Mouse (Mus musculus): Measurements from ENCODE around the gene Fbxl15. TPM values are rescaled to one million over a fixed set of nuclear protein-coding genes. Genes with fewer than 3 reads are reported as not detected.

Gene Fbxl15
- polyA plus RNA-seq, 1 experiment = 42.8 TPM

GRCm38 (mm10) chr19:46300294-46301045, 27.5 kb upstream of the Fbxl15 start:
- Histone ChIP-seq H3K27ac (ENCODE audit: insufficient read depth, low read length) (no peak overlapping the region), H3K4me3 (ENCODE audit: insufficient read depth, low read length) (no peak overlapping the region), H3K4me1 (ENCODE audit: control insufficient read depth, insufficient read depth, low read length) (no peaks in the 10 kb centered on the region)
- TF ChIP-seq POLR2A (IDR thresholded peaks at IDR 0.05; ENCODE audit: extremely low read depth, insufficient read depth, low read length) = no peak
- no peak for TF ChIP-seq CTCF (IDR thresholded peaks at IDR 0.05; ENCODE audit: extremely low read depth, insufficient read depth, low read length)

GRCm38 (mm10) chr19:46302551-46302950, 25.4 kb upstream of the Fbxl15 start:
- TF ChIP-seq POLR2A (IDR thresholded peaks at IDR 0.05; ENCODE audit: extremely low read depth, insufficient read depth, low read length) (no peak), CTCF (IDR thresholded peaks at IDR 0.05; ENCODE audit: extremely low read depth, insufficient read depth, low read length) (no peak)
- Histone ChIP-seq H3K27ac (ENCODE audit: insufficient read depth, low read length) (no peak overlapping the region), H3K4me1 (ENCODE audit: control insufficient read depth, insufficient read depth, low read length) (no peaks in the 10 kb centered on the region), H3K4me3 (ENCODE audit: insufficient read depth, low read length) (no peak overlapping the region)

DNA sequence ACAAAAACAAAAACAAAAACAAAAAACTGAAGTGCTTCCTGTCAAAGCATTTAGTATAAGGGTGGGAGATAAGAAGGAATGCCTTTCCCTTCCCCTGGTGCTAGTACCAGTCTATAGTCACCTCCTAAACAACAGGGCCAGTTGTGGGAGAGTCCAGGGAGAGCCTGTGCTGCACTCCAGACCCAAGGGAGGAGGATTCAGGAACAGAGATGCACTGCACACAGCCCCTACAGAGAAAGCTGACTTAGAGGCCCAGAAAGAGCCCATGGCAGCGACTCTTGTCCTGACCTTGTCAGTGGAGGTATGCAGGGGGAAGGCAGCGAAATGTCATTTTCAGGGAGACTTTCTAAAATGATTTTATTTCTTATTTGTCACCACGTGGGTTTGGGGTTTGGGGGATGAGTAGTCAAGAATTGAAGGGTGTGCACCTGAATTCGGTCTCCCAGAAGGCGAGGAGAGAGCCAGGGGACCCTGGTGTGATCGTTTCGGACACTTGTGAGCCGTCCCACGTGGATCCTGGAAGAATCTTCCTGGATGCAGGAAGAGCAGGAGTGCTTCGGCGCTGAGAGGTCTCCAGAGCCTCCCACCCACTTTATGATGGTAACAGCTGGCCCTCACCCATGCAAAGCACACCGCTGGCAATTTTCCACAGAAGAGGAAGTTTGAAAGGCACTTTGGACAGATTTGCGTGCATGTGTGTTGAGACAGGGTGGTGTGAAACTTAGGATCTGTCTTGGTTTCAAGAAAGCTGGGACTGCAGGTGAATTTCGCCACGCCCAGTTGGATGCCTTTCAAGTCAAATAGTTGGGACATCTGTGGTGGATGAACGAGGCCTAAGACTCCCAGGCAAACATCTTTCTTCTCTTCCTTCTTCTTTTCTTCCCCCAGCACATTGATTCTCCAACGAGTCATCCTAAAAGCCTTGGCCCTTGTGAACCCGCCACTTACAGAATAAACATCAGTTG, 24.5 kb upstream of the Fbxl15 start:
- TF ChIP-seq POLR2A (IDR thresholded peaks at IDR 0.05; ENCODE audit: extremely low read depth, insufficient read depth, low read length) (no peak), CTCF (IDR thresholded peaks at IDR 0.05; ENCODE audit: extremely low read depth, insufficient read depth, low read length) (no peak)
- Histone ChIP-seq H3K4me3 (ENCODE audit: insufficient read depth, low read length) (peak overlapping the region; percentile 46; the same call in 1 of the 2 replicates), H3K4me1 (ENCODE audit: control insufficient read depth, insufficient read depth, low read length) (no peaks in the 10 kb centered on the region), H3K27ac (ENCODE audit: insufficient read depth, low read length) (no peak overlapping the region)

GRCm38 (mm10) chr19:46304216-46304841, 23.7 kb upstream of the Fbxl15 start, which contains the start of gene Nfkb2:
TSS of gene Nfkb2 (plus strand) at chr19:46304320.
- TF ChIP-seq POLR2A (IDR thresholded peaks at IDR 0.05; ENCODE audit: extremely low read depth, insufficient read depth, low read length) (peak; percentile 32; the same call in 1 of the 2 replicates), CTCF (IDR thresholded peaks at IDR 0.05; ENCODE audit: extremely low read depth, insufficient read depth, low read length) (peak; percentile 84)
- no peak within 1 kb of the TSS for H3K27ac ChIP-seq (ENCODE audit: insufficient read depth, low read length)
- H3K4me1 ChIP-seq (ENCODE audit: control insufficient read depth, insufficient read depth, low read length) = no peaks in the 10 kb centered on the region
- peak within 1 kb of the TSS; percentile 46 for H3K4me3 ChIP-seq (ENCODE audit: insufficient read depth, low read length)

- Histone ChIP-seq H3K4me3 (ENCODE audit: insufficient read depth, low read length) (peak overlapping the region; percentile 46), H3K27ac (ENCODE audit: insufficient read depth, low read length) (no peak overlapping the region), H3K4me1 (ENCODE audit: control insufficient read depth, insufficient read depth, low read length) (no peaks in the 10 kb centered on the region)
- TF ChIP-seq POLR2A (IDR thresholded peaks at IDR 0.05; ENCODE audit: extremely low read depth, insufficient read depth, low read length) = no peak
- no peak for TF ChIP-seq CTCF (IDR thresholded peaks at IDR 0.05; ENCODE audit: extremely low read depth, insufficient read depth, low read length)
Measured at GRCm38 (mm10) chr19:46304908-46305333, 23.1 kb upstream of the Fbxl15 start.

- Histone ChIP-seq H3K4me3 (ENCODE audit: insufficient read depth, low read length) (peak overlapping the region; percentile 46), H3K4me1 (ENCODE audit: control insufficient read depth, insufficient read depth, low read length) (no peaks in the 10 kb centered on the region), H3K27ac (ENCODE audit: insufficient read depth, low read length) (no peak overlapping the region)
- TF ChIP-seq CTCF (IDR thresholded peaks at IDR 0.05; ENCODE audit: extremely low read depth, insufficient read depth, low read length) (no peak), POLR2A (IDR thresholded peaks at IDR 0.05; ENCODE audit: extremely low read depth, insufficient read depth, low read length) (no peak)
Measured at GRCm38 (mm10) chr19:46305432-46306267, 22.3 kb upstream of the Fbxl15 start.

GRCm38 (mm10) chr19:46306268-46306610, 21.7 kb upstream of the Fbxl15 start:
- Histone ChIP-seq H3K27ac (ENCODE audit: insufficient read depth, low read length) (no peak overlapping the region), H3K4me1 (ENCODE audit: control insufficient read depth, insufficient read depth, low read length) (no peaks in the 10 kb centered on the region), H3K4me3 (ENCODE audit: insufficient read depth, low read length) (no peak overlapping the region; the same call in 1 of the 2 replicates)
- no peak for TF ChIP-seq CTCF (IDR thresholded peaks at IDR 0.05; ENCODE audit: extremely low read depth, insufficient read depth, low read length)
- no peak for TF ChIP-seq POLR2A (IDR thresholded peaks at IDR 0.05; ENCODE audit: extremely low read depth, insufficient read depth, low read length)

- H3K27ac ChIP-seq (ENCODE audit: insufficient read depth, low read length) = no peak overlapping the region
- no peaks in the 10 kb centered on the region for H3K4me1 ChIP-seq (ENCODE audit: control insufficient read depth, insufficient read depth, low read length)
- no peak for TF ChIP-seq CTCF (IDR thresholded peaks at IDR 0.05; ENCODE audit: extremely low read depth, insufficient read depth, low read length)
- no peak for TF ChIP-seq POLR2A (IDR thresholded peaks at IDR 0.05; ENCODE audit: extremely low read depth, insufficient read depth, low read length)
- no peak overlapping the region for H3K4me3 ChIP-seq (ENCODE audit: insufficient read depth, low read length)
Measured at GRCm38 (mm10) chr19:46306751-46307289, 21.2 kb upstream of the Fbxl15 start.

Measured in cortical plate, adult 2 months (tissue).